Mouse (Mus musculus) spleen, embryonic (tissue): ENCODE results near the gene Cog7.

Experiments used
- CTCF ChIA-PET: fragments of 350-600 bp; sonication (Branson Sonifier 250); formaldehyde crosslinking; loops from one replicate; lab custom pipeline; 2022; lab: Charles Lee

Gene Cog7

DNA sequence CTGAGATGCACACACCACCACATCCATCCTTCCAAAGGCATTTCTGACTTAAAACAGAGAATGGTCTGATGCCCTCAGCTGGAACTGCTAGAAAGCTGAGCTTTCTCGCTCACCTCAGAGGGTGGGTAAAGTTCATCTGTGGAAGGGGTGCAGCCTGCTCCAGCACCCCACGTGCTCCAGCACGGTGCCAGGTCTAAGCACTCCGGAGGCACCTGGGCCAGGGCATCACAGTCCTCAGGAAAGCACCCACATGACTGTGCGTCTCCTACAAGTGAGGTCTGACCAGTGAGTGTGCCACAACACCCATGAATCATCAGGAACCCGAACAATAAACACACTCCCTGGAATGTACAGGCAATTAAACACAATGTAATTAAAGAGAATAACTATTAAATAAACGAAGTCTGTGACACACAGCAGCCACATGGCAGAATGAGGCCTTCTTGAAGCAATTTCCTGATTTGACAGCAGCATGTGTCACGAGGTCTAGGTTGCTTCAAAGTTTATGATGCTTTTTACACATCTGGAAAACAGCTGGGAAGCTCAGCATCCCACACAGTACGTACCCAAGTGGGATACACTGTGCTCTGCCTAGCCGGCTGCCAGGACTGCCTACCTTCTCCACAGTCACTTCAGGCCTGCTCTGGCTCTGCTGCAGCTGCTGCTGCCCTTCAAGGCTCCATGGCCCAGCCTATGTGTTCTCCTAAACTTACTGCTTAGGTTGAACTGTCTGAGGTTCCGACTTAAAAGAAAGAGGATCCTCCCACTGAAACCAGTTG is 26.4 kb downstream of the Cog7 start:
- CTCF ChIA-PET: no interaction called here

DNA sequence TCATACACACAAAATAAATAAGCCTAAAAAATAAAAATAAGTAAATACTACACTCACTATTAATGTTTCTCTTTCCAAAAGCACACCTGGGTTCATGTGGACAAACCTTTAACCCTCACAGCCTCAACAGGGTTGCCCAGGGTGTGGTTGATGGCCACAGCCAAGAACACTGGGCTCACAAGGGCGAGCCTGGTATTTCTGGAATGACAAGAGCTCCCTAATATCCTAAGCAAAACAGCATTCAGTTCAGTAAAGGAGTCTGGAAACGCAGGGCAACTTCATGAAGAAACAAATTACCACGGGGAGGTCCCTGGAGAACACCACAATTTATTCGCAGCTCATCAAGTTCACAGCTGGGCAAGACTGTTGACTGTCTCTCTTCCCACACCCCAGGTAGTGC is 34.0 kb downstream of the Cog7 start:
- CTCF ChIA-PET: interaction anchor here (0.5 to 0.7 kb wide), 2 partner anchors 10 to 45 kb away, joined by 4 to 5 read pairs; no protein-coding TSS in a partner anchor

DNA sequence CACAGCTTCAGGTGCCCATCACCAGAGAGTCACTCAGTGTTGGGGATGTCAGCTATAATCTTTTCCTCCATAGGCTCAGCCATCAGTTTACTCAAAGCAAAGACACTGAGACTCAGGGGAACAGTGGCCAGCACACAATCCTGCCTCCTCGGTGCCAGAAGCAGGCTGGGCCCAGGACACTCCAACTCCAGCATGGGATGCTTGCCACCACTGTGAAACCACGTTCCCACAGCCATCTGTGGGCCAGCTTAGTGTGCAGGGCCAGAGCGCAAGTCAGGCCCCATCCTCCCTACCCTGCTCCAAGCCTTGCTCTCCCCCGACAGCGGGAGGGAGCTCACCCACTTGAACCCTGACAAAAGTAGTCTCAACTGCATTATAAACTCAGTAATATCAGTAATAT is 35.3 kb downstream of the Cog7 start:
- CTCF ChIA-PET: no interaction called here

DNA sequence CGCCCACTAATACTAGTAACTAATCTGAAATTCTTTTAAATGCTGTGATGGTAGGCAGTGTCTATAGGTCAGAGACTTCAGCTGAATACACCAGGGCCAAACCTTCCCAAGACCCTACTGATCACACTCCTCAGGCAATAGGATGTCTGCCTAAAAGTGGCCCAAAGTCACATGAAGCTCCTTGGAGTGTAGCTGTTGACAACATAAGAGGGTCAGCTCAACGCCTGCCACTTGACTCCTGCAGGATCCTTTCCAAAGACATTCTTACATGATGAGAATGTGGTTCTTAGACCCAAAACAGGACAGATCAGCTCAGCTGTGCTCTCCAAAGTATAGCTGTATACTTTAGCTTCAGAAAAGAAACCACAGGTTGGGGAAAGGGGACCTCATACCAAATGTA is 39.1 kb downstream of the Cog7 start:
- CTCF ChIA-PET: no interaction called here

DNA sequence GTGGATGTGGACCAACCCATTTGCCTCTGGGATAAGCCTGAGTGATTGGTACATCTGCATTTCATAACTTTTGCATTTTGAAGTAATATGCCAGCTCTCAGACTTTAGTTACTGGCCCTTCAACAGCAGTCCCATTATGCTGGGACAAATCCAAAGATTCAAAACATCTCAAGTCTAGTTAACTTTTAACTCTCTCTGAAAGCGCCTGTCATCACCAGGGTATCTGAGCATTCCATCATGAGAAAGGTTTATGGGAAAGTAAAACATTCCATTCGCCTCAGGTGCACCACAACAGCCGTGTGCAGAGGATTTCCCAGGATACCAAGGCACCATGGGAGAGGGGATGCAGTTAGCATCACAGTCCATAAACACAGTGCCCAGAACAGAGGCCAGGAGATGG is 39.9 kb downstream of the Cog7 start:
- CTCF ChIA-PET: no interaction called here

DNA sequence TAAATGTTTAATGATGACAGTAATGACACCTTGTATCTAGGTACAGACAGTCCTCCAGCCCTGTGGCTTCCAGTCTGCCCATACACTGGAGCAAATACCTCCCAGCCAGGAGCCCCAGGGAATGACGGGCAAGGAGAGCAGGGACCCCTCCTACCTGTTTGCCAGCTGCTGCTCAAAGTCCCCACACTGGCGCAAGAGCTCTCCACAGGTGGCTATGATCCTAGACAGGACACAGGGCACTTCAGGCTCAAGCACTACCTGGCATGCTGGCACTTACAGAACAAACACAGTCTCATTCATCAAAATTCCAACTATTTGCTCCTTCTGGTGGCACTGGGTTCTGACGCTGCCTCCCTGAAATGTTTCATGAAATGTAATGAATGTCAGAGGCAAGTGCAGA is 40.5 kb downstream of the Cog7 start:
- CTCF ChIA-PET: interaction anchor here (0.7 kb wide), 1 partner anchor 279 kb away, joined by 3 read pairs; no protein-coding TSS in a partner anchor

DNA sequence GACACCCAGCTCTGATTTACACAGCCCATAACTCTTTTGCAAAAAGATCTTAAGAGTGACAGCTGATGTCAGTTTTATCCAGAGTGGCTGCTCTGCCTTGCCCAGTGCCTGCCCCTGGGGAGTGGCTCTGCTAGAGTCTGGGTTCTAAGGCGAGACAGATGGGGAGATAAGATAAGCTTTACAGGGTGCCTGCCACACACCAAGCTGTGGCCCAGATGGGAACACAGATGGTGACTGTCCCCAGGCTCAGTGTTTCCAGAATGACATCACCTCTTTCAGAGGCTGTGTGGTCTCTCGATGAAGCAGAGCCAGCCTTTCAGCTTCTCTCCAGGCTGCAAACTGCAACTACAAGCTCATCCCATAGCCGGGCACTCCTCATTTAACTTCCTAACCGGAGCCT is 41.8 kb downstream of the Cog7 start:
- CTCF ChIA-PET: no interaction called here

DNA sequence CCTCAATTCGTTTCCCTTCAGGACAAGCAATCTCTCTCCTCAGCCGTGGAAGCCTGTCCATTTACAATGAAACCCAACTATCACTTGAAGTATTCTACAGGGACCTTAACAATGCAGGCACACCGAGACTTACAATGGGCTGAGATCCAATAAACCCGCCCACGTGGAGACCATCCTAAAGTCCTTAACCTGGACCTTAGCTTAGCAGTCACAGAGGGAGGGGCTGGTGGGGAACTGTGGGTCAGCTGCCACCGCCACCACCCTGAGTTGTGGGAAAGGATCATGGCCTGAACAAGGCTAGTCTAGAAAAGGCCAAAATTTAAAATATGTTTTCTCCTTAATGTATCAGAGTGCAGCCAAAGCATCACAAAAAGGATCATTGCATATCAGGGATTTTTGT is 42.3 kb downstream of the Cog7 start:
- CTCF ChIA-PET: no interaction called here

DNA sequence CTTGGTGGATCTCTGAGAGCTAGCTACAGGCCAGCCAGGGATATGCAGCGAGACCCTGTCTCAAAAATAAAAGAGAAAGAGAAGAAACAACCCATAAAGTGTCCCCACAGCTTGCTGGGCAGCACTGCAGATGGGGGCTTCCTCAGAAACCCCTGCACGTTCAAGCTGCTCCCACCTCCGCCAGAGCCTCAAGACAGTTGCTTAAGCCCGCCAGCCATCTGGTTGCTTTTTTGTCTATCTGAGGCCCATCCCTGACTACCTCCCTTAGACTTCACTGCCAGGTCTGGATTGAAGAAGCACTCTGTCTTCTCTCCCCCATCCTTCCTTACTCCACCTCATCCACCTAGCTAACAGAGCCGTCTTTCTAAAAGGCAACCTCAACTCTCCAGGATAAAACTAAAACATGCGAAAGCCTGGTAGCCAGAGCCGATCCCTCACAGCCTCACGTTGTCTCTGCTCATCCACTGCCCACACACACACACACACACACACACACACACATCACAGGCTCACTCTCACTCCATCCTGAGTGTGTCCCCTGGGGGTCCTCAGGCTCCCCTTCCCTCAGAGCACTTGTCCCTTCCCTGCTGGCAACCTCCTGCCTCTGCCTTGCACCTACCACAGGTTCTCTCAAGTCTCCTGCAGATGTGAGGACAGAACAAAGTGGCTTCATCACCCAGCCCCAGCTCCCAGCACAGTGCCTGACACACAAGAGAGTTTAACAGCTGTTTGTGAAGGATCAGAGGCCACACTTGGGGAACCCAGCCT is 43.2 kb downstream of the Cog7 start:
- CTCF ChIA-PET: no interaction called here

DNA sequence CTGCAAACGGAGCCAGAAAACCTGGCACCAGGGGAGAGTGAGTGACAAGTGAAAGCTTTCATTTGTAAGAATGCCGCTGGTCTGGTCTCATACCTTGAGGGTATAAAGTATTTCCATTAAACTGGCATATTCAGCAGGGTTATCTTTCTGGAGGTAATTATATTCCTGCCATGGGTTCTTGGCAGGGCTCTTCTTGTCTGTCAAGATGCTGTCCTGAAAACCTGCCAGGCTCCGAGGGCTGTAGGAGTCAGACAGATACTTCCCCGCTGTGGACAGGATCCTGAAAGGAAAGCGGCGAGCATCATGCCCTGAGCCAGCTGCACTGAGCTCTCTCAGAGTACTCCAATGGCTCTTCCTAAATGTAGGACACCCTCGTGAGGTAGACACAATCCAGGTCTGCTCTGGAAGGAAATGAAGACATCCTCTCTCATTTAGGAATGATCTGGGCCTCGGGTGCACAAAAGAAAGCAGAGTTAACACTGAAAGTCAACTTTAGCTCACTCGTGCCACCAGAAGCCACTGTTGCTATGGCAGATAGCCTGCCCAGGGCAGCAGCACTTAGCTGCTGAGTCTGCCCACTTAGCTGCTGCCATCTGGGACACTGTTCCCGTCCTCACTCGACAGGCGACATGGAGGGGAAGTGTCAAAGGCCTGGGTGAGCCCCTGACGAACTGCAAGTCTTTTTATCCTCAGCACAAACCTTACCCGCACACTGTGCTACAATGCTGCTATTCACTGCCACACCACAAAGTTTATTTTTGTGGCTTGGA is 44.5 kb downstream of the Cog7 start:
- CTCF ChIA-PET: no interaction called here

DNA sequence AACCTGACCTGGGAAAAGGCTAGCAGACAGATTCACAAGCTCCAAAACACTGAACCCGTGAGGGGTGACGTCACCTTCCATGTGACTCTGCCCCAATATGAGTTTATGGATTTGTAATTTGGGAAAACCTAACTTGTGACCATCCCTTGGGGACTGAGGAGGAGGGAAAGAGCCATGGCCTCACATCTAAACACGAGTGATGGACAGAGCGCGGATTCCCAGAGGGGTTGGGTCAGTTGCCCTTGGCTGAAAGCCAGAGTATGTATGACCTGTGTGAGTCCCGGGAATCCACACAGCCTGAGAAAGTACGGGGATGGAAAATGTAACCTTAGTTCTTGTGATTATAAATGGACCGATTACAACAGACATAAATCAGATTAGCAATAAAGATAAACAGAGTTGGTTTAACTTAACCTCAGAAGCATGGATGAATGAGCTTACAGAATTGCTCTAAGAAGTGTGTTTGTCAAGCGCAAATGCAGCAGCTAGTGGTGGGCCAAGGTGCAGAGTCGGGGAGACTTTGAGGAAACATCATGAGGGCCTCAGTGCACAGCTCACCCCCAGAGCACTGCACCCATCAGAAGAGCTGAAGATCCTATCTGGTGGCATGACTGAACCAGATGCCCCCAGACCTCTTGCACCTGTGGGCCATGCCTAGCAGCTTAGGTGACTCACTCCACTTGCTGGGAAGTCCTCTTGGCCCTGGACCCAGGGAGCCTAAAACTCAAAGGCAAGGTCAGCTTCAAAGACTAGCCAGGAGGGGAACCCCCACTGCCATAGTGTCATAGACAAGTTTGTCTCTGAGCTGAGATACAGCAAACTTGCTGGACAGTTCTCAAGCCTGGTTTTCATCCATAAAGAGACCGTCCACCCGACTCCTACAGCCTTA is 45.4 kb downstream of the Cog7 start:
- CTCF ChIA-PET: no interaction called here

DNA sequence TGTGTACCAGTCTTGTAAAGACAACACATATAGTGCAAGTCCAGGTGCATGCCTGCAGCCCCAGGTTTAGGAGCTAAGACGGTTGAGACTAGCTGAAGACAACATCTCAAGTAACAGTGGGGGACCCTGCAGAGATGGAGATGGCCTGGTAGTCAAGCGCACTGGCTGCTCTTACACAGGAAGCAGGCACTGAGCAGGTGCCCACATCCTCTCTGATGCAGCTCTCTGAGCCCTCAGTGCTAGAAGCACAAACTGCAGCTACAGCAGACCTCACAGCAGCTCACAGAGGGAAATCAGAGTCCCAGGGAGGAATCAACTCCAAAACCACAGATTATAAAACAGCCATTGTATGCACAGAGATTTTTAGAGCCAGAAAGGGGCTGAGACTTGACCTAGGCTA is 47.2 kb downstream of the Cog7 start:
- CTCF ChIA-PET: no interaction called here

DNA sequence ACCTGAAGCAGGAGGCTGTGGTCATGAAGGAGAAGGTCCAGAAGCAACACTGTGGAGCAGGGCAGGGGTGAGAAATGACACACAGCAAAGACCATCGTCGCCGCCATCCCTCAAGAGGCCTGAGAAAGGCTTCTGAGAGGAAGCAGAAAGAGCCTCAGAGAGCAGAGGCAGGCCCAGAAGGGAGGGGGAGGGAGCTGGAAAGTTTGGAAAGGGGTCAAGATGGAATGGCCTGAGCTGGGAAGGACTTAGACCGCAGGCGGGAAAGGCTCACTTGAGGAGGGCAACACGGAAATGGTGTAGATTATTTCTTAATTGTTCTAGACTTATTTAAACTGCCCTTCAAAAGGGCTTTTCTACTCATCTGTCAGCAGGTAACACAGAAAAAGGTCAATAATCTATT is 47.8 kb downstream of the Cog7 start:
- CTCF ChIA-PET: no interaction called here

DNA sequence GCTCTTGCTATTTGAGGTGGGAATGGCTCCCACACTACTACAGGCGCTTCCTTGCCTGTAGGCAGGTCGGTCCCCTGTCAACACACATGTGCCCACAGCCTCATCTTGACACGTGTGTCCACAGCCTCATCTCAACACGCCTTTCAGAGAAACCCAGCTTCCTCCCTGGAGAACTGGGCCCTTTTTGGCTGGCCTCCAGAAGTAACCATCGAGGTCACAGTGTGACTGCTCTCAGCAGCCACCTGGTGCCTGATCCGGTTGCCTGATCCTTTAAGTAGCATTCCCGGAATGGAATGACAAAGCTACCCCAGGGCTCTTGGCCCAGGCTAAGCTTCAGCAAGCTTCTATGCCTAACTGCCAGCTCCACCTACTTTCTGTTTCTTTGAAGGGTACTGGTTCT is 50.3 kb downstream of the Cog7 start:
- CTCF ChIA-PET: no interaction called here

DNA sequence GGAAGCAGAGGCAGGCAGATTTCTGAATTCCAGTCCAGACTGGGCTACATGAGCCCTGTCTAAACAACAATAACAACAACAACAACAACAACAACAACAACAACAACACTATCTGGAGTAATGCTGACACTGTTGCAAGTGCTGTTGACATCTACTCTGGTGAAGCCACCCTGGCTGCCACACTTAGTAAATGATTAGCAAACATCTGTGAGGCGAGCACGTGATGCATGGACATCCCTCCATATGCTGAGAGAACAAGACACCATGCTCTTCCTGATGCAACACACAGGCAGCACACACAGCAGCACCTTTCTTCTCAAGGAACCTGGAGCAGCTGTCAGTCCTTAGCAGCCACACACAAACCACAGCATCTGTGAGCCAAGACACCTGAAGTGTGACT is 53.6 kb downstream of the Cog7 start:
- CTCF ChIA-PET: no interaction called here

DNA sequence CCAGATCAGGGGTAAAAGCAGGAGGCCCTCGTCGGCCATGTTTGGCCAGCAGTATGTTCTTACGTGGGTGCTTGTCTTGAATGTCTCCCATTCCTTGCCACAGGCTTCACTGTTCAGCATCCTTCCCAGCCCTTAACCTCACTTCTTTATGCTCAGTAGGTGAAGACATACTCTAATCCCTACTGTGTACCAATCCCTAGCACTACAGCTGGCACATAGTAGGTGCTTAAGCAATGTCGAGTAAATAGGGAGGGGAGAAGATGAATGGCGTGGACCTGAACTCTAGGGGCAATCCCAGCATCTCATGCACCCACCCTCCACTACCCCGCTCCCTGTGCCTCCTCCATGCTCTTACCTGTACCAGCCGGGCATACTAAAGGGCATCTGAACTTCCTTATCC is 57.1 kb downstream of the Cog7 start:
- CTCF ChIA-PET: no interaction called here

DNA sequence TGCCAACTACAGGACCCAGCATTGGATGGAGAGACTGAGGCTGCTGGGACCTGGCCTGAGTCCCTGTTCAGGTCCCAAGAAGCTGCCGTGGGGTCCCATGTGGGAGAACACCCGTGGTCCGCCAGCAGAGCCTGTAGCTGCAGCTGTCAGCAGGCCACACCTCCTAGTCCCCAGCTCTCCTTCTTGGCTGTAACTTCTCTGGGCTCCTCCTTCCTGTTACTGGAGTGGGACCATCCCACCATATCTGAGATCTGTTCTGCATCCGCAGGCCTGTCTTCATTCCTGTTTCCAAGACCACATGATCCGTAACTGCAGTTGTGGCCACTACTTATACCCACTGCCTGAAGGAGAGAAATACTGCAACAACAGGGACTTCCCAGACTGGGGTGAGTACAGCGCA is 67.6 kb downstream of the Cog7 start:
- CTCF ChIA-PET: no interaction called here

DNA sequence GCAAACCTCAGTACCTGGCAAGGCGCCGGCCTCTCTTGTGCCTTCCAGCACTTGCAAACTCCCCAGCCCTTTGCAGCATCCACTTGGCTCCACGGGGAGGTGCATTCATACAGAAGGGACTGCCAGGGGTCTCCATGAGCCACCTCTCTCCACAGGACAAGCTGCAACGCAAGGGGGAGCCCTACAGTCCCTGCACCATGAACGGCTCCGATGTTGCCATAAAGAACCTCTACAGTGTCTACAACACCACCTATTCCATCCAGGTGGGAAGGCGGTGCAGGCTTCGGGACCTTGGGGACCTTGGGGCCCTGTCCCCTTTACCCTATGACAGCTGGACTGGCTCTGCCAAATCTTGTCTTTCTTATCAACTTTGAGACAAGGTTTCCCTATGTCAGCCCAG is 69.3 kb downstream of the Cog7 start:
- CTCF ChIA-PET: no interaction called here

DNA sequence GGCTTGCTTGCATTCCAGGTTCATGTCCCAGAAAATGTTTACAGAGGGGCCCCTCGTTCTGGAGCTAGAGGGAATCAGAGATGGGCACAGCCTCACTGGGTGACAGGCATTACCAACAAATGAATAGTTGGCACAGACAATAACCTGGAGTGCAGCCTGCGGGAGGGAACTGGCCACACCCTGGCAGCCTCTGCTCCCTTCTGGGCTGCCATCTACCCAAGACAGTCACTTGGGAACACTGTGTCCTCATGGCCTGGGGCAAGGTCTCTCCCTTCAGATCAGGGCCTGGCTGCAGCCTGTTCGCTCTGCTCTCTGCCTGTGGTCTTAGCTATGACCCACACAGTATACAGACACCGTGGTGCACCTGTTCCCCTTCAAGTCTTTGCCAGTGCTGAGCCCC is 74.6 kb downstream of the Cog7 start:
- CTCF ChIA-PET: no interaction called here

DNA sequence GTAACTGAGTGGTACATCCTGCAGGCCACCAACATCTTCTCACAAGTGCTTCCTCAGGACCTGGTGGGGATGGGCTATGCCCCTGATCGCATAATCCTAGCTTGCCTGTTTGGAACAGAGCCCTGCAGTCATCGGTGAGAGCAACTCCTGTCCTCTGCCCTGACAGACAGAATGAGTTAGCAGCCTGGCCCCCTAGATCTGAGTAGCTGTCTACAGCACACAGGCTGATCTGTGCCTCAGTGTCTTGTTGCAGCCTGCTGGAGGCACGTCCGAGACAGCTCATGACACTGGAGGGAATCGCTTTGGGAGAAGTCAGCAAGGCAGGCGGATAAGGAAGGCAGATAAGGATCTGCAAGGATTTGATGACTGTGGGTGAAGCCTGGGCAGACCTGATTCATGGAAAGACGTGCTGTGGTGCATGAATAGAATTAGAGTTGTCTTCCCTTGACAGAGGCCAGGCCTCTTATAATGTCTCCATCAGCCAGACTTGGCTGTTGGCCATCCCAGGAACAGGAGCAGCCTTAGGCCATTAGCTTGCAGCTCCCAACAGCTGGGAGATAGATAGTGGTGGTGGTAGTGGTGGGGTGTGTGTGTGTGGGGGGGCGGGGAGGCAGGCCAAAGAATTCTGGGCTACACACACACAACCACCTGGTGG is 78.6 kb downstream of the Cog7 start:
- CTCF ChIA-PET: no interaction called here

DNA sequence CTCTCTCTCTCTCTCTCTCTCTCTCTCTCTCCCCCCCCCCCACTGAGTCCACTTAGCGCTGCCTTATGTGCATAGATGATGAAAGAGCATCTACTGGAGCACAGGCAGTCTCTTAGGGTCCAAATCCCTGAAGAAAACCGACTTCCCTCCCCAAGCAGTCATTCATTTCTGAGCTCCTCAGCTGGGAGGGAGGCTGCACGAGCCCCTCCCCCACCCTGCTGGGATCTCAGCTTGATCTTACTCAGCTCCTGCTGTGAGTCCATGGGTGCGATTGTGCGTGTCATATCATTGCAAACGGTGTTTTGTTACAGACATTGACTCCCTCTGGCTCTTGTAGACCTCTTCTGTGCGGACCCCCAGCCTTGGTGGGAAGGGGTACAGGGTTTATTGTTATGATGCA is 81.6 kb downstream of the Cog7 start:
- CTCF ChIA-PET: no interaction called here
